Mouse (Mus musculus) gastrocnemius, postnatal 4 days (tissue): Measurements from ENCODE around the gene Hspa12a. TPM values are rescaled to one million over a fixed set of nuclear protein-coding genes. Genes with fewer than 3 reads are reported as not detected.

Source experiments
- DNase-seq, 2 experiments: peaks; one replicate each; pipeline ENCODE4 v3.0.0; 2021 to 2022; ENCODE audit warnings: low spot score in 2 of 2, mixed read lengths in 2 of 2
- total RNA-seq, 2 experiments: library from RNA; stranded (reverse); gene quantifications; 2 replicates each; pipeline ENCODE4 v1.2.3; 2021

The Hspa12a gene
- total RNA-seq, 2 experiments from 2014 or later: 19.7 to 22.0 TPM

DNA sequence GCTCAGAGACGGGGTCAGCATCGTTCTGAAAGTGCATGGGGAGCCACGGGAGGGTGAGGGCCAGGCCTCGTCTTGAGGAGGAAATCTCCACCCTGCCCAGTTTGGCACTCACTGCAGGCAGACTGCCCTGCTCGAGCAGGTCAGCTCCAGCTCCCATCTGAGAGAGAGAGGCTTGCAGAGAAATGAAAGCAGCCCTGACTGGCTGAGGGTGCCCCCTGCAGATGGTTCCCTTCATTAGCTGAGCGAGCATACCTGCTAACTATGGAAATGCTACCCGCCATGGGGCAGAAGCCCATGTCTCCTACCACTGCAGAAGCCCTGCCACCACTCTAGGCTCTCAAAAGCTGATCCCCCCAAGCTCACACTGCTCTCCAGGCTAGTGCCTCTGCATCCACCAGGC lies 115.8 kb downstream of the Hspa12a start:
- no peak for DNase-seq

- DNase-seq: no peak
Measured at GRCm38 (mm10) chr19:58824316-58824715, 119.1 kb downstream of the Hspa12a start.

GRCm38 (mm10) chr19:58823301-58823700 lies 120.2 kb downstream of the Hspa12a start:
- no peak for DNase-seq

DNA sequence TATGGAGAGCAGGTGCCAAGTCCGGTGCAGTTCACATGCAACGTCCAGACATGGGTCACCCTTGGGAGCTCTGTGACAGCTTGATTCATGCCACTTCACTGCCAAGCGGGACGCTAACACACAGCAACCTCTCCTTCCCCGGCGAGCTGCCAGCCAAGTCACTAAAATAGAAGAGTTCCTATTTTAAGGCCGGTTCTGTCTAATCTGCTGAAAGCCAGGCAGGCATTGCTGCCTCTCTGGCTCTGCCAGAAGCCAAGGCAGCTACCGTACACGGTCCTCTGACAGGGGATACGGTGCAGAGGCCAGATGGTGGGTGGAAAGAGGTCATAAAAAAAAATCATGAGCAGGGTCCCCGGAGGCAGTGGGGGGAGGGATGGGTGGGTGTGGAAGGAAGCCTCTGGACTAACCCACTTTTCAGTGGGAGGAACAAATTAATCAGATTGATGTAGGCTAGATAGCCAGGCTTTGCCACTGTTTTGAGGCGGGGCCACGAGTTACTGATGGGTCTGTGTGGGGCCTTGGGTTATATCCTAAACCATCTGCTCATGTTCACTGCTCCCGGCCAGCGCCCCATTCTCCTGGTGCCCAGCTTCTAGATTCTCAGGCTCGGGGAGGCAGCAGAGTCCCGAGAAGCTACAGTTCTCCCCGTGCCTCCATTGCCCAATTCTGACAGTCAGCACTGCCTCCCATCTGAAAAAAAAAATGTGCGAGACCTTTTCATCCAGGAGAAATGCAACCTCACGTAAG lies 120.8 kb downstream of the Hspa12a start:
- DNase-seq: peak in 1 of 2 experiments; percentile 44

DNA sequence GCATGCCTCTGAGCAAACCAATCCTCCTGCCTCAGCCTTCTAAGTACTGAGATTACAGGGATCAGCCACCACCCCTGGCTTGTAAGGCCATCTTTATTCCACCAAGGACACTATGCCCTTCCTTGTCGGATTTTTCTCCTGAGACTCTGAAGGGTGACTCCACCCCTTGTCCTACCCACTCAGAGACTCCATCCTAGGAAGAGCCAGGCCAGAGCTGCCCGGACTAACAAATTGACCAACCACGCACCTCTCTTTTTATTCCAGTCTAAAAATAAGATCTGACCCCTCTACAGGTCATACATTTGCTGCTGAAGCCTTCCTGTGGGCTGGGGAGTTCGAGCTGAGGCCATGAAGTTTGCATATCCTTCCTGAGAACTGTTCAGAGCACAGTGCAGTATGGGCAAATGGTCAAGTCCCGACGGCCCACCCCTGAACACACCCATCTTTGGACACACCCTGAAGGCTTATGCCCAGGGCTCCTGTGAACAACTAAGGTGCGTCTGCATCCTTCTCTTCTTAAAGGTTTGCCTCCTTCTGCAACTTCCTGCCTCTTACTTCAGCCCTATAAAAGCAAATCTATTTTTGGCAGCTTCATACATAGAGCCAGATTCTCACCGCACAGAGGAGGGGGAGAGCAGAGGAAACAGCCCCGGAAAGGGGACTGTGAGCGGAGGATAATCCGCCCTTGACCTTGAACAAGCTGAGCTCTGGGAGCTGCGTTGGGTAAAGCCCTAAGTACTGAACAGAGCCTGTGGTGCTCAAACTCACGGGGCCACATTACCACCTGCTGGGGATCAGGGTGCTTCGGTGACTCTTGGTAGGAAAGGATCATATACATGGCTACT lies 124.7 kb downstream of the Hspa12a start:
- DNase-seq: no peak

DNA sequence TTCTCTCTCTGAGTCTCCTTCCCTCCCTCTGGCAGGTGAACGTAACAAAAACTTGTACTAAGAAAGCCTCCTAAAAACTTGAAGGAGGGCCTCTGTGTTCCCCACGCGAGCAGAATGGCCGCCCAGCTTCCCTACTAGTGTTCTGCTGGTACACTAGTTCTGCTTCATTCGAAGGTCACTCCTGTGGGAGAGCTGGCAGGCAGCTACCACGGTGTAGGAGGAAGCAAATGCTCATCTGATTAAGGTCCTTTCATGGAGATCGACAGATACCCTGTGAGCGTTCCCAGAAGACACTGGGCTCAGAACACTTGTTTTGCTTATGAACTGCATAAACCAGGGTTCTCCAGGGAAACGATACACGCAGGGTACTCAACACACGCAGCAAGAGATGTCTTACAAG lies 126.1 kb downstream of the Hspa12a start:
- no peak for DNase-seq

DNA sequence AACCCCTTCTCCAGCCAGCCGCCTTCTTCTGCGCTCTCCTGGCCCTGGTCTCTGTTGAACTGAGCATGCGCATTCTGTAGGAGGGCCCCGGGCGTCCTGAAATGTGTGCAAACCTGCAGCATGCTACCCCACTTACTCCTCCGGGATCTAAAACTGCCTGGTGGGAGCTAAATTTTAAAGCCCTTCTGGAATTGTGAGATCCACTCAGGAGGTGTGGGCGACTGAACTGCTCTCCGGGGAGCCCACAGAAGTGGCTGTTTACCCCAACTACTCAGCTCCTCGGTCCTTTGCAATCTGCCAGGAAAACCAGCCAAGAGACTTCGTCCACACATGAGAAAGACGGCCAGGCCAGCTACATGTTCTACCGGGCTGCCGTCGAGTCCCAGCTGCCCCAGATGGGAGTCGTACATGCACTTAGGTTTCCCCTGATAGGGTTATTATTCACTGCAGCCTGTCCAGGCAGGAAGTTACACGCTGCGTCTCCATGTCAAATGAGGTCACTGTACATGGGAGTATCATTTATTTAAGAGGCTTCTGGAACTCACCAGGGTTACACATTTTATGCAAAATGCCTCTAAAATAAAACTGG lies 126.9 kb downstream of the Hspa12a start:
- peak in 1 of 2 experiments; percentile 44 for DNase-seq

DNA sequence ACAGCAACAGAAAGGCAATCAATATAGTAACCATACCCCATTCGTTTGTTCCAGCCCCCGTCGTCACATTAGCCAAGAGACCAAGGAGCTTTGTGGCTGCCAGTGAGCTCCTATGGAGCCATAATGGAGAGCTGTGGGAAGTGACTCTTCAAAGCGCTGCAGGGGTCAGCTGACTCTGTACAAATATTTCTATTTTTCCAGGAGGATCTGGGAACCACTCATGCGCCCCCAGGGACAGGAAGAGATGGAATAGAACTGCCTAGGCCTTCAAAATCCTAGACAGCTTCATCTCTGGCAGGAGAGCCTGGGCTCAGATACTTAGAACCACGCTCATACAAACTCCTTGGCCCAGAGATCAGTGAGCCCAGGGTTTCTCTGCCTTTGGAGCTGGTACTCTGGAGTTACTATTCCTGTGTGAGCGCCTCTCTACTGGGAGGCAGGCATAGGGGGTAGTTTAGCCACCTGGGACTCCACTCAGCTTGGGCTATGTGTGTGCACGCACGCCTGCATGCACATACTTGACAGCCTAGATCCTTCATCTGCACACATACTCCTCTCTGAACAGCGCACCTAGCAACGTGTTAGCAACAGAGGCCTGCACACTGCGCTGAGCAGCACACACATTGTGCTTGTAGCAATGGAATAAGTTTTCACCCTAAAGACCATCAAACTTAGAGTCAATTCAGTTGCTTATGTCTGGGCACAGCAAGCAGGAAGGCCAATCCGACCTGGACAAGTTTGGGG lies 128.1 kb downstream of the Hspa12a start:
- no peak for DNase-seq

DNA sequence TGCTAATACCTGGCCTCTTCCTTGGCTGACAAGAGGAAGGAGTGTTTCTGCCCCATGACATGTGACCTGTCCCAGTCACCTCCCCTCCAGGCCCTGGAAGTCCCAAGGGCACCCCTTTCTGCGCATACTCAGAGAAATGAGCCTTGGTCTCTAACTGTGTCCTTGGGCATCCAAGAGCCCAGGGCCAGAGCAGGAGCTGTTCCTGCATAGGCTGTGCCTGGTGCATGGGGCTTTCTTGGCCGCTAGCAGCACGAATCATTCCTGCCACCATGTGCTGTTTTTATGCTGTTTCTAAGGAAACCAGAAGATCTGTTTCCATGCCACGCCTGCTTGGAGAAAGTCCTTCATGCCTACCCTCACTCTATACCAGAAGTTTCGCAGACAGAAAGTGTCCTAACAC lies 132.9 kb downstream of the Hspa12a start:
- no peak for DNase-seq

GRCm38 (mm10) chr19:58808864-58809263 lies 134.6 kb downstream of the Hspa12a start:
- DNase-seq: no peak

GRCm38 (mm10) chr19:58806364-58806763 lies 137.1 kb downstream of the Hspa12a start:
- peak; percentile 50 to 71 for DNase-seq

DNA sequence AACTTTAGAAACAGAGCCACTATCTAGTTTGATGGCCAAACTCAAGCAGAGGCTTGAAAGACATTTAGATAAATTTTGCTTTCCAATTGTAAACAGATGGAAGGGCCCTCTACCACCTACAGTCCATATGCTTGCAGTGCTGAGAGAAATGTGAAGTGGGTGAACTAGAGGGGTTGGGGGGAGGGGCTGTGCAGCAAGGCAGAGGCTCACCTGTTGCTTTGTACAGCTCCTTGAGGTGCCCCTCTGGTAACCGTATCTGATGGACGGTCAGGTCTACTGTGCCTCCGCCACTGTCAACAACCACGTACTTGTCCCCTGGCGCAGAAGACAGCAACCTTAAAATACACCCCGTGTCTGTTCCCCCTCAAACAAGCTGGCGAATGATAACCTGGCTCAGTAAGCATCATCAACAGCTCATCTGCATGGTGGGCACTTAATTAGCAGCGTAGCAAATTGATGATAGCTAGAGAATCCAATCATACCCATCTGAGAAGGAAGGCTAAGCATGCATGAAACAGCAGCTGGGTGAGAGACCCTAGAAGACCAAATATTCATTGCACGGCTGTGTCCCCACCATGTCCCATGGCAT lies 138.2 kb downstream of the Hspa12a start:
- no peak for DNase-seq

- no peak for DNase-seq
Measured at GRCm38 (mm10) chr19:58795114-58795669, 148.3 kb downstream of the Hspa12a start.

- DNase-seq: no peak
Measured at GRCm38 (mm10) chr19:58794284-58794683, 149.2 kb downstream of the Hspa12a start, which contains the start of gene 1700019N19Rik. TSS of gene 1700019N19Rik (minus strand) at chr19:58794461.

GRCm38 (mm10) chr19:58789194-58789593 lies 154.3 kb downstream of the Hspa12a start:
- DNase-seq: no peak

- no peak for DNase-seq
Measured at GRCm38 (mm10) chr19:58783938-58784337, 159.5 kb downstream of the Hspa12a start.

DNA sequence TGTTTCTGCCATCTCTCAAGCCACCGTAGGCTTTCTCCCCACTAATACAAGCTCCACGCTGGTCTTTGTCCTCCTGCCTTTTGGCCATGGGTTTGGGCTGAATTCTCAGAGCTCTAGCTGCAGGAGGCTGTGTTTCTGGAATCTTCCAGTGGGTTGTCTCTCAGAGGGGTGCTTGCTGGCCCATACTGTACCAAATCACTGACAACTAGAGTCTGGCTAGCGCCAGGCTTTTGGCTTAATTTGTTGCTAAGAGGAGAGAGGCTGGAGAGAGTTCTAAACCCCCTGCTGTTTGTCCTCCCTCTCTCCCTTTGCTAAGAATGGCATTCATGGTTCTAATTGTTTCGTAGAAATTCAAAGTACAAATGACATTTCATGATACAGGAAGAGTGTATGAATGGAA lies 161.9 kb downstream of the Hspa12a start:
- DNase-seq: no peak

DNA sequence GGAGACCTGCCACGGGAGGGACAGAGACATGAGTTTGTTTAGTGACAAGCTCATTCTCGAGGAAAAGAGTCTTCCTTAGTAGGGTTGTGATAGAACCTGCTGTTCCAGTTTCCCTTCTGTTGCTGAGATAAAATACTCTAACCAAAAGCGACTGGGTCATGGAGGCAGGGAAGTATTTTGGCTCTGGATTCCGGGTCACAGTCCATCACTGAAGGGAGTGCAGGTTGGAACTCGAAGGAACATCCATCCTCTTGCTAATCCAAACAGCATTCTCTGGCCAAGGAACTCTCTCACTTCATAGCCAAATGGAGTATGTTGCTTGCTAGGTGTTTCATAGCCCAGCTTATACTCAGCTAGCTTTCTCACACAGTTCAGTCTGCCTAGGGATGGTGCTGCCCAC lies 167.0 kb downstream of the Hspa12a start:
- DNase-seq: no peak

DNA sequence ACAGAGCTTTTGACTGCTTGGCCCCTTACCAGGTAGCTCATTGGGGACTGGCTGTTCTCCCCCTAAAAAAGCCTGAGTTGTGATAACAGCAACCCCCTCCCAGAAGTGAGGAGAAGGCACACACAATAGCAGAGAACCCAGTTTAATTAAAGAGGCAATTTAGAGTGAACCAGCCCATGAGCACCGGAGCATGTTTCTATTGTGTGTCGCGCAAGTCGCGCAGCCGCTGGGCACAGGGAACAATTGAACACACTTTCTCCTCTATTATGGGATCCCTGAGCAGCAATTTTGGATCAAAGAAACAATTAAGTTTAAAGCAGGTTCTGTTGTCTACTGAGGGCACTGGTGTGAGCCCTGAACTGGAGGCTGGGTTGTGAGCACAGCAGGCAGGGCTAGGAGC lies 176.1 kb downstream of the Hspa12a start:
- DNase-seq: no peak

DNA sequence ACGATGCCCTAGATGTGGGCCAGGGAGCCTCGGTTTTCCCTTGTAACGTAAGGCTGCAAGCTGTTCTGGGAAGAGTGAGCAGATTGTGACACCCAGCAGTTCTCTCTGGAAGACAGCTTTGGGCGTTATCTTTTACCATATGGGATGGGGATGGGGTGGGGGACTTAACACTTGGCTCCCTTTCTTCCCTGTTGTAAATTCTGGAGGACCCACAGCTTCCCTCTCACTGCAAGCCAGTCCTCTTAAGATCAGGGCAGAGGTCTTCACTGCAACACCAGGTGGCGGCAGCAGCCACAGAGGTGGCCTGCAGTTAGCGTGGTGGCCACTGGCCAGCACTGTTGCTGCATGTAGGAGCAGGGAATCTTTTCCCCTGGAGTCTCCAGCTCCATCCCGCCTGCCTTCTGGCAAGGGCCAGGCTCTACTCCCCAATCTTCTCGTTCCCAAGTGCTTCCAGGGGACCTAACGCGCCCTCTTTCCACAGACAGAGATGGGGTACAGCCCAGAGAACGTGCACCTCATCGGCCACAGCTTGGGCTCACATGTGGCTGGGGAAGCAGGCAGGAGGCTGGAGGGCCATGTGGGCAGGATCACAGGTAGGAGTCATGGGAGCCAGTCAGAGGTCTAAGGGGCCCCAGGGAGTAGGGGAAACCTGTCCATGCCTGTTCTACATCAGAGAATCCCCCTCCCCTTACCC lies 180.5 kb downstream of the Hspa12a start:
- DNase-seq: peak; percentile 36 to 69
